8 mouse cellular contexts compared by ENCODE assay signal in the genomic region with DNA sequence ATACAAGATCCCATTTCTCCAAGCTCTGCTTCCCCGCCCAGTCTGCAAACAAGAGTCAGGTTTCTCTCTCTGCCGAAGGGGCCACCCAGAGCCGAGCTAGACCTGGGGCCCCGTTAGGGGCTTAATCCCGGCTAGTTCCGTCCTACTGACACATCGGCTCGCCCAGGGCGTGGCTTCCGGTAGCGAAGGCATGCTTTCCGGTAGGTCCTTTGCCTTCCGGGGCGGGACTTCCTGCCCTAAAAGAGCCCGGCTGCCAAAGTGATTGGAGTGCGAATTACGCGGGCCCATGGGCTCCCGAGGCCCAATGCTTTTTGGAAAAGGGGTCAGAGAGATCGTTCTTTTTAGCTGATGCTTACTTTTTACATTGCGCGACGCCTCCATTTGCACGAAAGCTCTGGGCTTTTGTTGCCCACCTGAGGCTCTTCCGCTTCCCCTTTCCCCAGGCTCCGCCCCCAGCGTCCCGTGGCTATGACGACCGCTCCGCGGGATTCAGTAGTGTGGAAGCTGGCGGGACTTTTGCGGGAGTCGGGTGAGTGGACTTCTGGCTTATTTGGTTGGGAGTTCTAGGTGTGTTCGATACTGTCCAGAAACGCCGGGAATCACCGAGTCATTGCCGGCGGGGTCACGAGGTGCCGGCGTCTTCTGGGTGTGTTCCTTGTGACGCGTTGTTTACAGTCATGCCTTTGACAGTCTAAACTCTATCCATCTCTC. TPM values are rescaled to one million over a fixed set of nuclear protein-coding genes. Genes with fewer than 3 reads are reported as not detected.
DNase-seq lines count a peak whose midpoint lies in the region; ATAC-seq and TF ChIP-seq lines count a peak whose summit lies in the region.

TSS of gene Stk11ip (plus strand) at position 209 of the 711 bp plus-strand sequence.

- H3K4me2 ChIP-seq in hindbrain, postnatal 0 days (ENCODE audit: low read depth, low read length) = peak within 1 kb of the TSS; percentile 77

- WGBS in hindbrain, postnatal 0 days = under 1% methylated on average over 46 of the region's 46 CpGs

- H3K36me3 ChIP-seq in hindbrain, postnatal 0 days (ENCODE audit: insufficient read depth, low read length) = peaks cover 7% of the 10 kb centered on the region

- ATAC-seq in common myeloid progenitor, adult 5-6 weeks (replicated peaks; ENCODE audit: low read depth, poor library complexity, severe bottlenecking) = peak; percentile 97
- ATAC-seq in hindbrain, postnatal 0 days = peak; percentile 97
- peak; percentile 96 for ATAC-seq in megakaryocyte, adult 5-6 weeks (ENCODE audit: poor library complexity, severe bottlenecking)

- intact Hi-C loops in gastrocnemius, adult 2 months (cut with DNase I) = no loop called here
- intact Hi-C loops in left cerebral cortex, adult 2 months (cut with DNase I) = no loop called here

- H3K4me1 ChIP-seq in hindbrain, postnatal 0 days (ENCODE audit: insufficient read depth, low read length) = peaks cover 3% of the 10 kb centered on the region; the same call in 1 of the 2 replicates

- H3K4me3 ChIP-seq in gastrocnemius, adult 2 months = peak within 1 kb of the TSS; percentile 85
- H3K4me3 ChIP-seq in hindbrain, postnatal 0 days (ENCODE audit: low read length) = peak within 1 kb of the TSS; percentile 52
- H3K4me3 ChIP-seq in left cerebral cortex, adult 2 months = peak within 1 kb of the TSS; percentile 63

- peak within 1 kb of the TSS; percentile 97 for H3K27ac ChIP-seq in gastrocnemius, adult 2 months
- peak within 1 kb of the TSS; percentile 87 for H3K27ac ChIP-seq in hindbrain, postnatal 0 days
- peak within 1 kb of the TSS; percentile 81 for H3K27ac ChIP-seq in left cerebral cortex, adult 2 months

- H3K9ac ChIP-seq in hindbrain, postnatal 0 days (replicated peaks; ENCODE audit: low read length) = peak within 1 kb of the TSS; percentile 40

- no peaks in the 10 kb centered on the region for H3K9me3 ChIP-seq in hindbrain, postnatal 0 days (ENCODE audit: low read length)

- TF ChIP-seq CTCF in gastrocnemius, adult 2 months (IDR thresholded peaks at IDR 0.05) = no peak
- no peak for TF ChIP-seq CTCF in hindbrain, postnatal 0 days (IDR thresholded peaks at IDR 0.05; ENCODE audit: low read depth)
- no peak for TF ChIP-seq CTCF in left cerebral cortex, adult 2 months (IDR thresholded peaks at IDR 0.05)

- DNase-seq in ZHBTc4 (ENCODE audit: low read depth, low spot score) = peak; percentile 97
- DNase-seq in gastrocnemius, adult 2 months = peak; percentile 96
- peak; percentile 97 for DNase-seq in hindbrain, postnatal 0 days (ENCODE audit: low spot score)
- DNase-seq in left cerebral cortex, adult 2 months (ENCODE audit: extremely low spot score in 1 of 2, low spot score in 2 of 2) = peak; percentile 86 to 89
- peak; percentile 93 to 96 for DNase-seq in right cerebral cortex, adult 2 months (ENCODE audit: low spot score in 2 of 2)
- DNase-seq in urinary bladder, postnatal 14 days (ENCODE audit: low spot score) = peak; percentile 95

- H3K27me3 ChIP-seq in hindbrain, postnatal 0 days (ENCODE audit: insufficient read depth, low read length) = no peaks in the 10 kb centered on the region

RNA-seq across cellular contexts. Expression of gene Stk11ip, which starts in this region (rescaled TPM):
- 15.1 and 19.5 TPM in 2 replicates for total RNA-seq in common myeloid progenitor, adult 5-6 weeks (2017)
- 1 to 10 TPM; 6.2 to 8.4 TPM for total RNA-seq in gastrocnemius, adult 2 months (2021)
- total RNA-seq in hindbrain, postnatal 0 days (2014; rRNA removed) = 27.9 and 46.9 TPM in 2 replicates
- 13.5 and 14.0 TPM in 2 replicates for polyA plus RNA-seq in hindbrain, postnatal 0 days (2015; fragmentation: Nextera tagmentation; extraction: Ambion mirVana)
- 10 to 100 TPM; 34.3 to 35.8 TPM for total RNA-seq in left cerebral cortex, adult 2 months (2021)
- total RNA-seq in megakaryocyte, adult 5-6 weeks (2015) = 9.5 and 10.7 TPM in 2 replicates
- 17.2 and 20.5 TPM in 2 replicates for total RNA-seq in megakaryocyte, adult 5-6 weeks (2017)

Comparison
In these comparisons a context has a peak if more than half of its experiments do, and no peak if none do; other contexts are left out.
1. Peak in every context shown above with its lines: DNase-seq, ATAC-seq, H3K4me3 ChIP-seq and H3K27ac ChIP-seq.